Mouse (Mus musculus): Measurements from ENCODE around the gene Cpa2. TPM values are rescaled to one million over a fixed set of nuclear protein-coding genes. Genes with fewer than 3 reads are reported as not detected.

Gene Cpa2
- polyA plus RNA-seq (2014; fragmentation: Illumina TruSeq; extraction: RNeasy Lipid Tissue Mini Kit (QIAGEN cat#74804); ENCODE audit: low read depth, low replicate concordance) = 2.3 TPM

DNA sequence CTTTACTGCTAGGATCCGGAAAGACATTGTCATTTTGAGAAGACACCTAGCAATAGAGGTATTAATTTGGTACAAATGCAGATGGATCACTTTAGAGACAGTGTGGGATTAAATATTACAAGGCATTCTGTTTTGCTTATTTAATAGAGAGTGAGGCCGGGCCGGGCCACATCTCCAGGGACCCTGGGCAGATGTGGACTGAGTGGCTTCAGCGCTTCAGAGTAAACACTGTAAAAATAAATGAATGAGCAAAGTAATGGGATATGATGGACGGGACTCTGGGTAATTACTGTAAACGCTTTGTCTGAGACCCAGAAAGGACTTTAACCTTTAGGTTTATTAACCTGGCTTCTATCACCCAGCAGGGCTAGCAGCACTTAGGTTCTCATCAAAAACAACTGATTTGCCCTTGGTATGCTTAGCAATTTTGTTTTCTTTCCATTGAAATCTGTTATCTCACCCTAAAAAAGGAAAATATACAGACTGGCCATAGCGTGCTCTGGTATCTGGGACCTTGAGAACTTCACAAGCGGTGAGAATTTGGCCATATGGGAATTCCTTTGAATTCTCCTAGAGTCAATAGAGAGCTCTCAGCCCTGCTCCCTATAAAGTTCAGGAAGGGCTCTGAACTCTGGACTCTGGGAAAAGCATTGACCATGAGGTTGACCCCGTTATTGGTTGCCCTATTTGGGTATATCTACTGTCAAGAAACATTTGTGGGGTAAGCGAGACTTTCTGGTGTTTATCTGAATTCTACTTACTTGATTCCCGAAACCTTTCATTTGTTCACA is at the start of gene Cpa2:
Cpa2 (plus strand) TSS at position 574 of the 791 bp plus-strand sequence.

DNA sequence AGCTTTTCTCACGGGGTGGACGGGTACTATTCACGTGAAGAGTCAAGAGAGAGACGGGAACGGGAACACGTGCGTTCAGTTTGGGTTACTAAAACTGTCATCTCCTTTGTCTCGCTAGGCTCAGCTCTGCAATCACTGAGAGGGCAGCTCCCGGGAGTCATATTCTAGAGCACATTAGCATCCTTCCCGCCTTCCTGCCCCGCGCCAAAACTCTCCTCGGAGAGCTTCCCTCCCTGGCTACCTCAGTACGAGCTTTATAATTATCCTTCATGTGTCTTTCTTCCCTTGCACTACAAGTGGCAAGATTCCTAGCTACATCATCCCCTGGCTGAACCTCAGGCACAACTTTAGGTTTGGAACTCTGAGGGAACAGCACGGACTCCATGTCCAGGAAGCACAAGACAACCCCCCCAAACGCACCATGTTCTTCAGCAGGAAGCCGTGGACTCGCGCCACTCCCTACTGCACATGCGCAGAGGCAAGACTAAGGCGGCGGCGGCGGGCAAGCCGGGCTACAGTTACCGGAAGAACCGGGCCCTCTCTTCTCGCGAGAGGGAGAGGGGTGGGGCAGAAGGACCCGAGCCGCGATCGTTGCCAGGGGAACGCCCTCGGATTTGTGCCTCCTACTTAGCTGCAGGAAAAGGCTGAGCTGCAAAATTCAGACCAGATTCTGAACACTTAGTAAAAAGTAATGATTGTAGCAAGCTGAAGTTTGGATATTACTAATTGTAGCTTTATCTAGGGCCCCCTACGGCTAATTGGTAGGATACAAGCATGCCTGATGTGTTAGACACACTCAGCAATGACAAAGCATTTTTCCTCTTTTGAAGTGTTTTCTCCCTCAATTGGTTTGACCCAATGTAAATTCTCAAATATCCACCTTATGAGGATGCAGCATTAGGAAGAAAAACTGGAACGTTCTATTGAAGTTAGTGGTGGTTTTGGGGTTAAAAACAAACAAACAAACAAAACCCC is 31.8 kb upstream of the Cpa2 start, which contains the start of the genes Tmem209 and Ssmem1:
Tmem209 (minus strand) TSS at position 519 of the 975 bp plus-strand sequence.
Ssmem1 (plus strand) TSS at position 585 of the 975 bp plus-strand sequence.

DNA sequence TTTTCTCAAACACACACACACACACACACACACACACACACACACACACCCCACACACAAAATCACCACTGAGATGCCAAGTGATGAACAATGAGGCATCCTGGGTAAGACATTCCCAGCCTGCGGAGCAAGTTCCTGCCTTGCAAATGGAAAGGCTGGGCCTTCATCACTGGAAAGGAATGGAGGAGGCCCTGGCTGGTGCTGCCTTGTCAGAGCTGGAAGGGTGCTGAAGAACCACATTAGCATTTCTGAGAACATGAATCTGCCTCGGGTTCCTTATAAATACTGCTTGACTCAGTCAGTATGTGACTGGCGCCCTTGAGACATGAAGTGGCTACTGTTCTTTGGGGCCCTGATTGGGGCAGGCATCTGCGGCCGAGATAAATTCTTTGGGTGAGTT is 26.7 kb downstream of the Cpa2 start, which contains the start of gene Cpa4:
Cpa4 (plus strand) TSS at position 301 of the 400 bp plus-strand sequence.

DNA sequence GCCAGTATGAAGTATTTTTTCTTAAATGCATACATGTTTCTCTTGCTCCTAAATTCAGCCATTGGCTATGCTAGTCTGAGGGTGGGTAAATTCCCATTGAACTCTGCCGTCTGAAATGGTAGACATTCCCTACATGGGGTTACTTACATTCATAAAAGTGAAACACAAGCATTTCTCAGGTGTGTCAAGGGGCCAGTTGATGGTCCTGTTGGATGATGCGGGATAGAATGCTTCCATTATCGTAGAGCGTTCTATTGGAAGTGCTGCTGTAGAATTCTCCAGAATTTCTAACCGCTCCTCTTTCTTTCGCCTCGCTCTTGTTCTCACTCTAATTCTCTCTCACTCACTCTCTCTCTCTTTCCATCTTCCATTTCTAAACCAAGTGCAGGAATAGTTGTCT is 69.3 kb downstream of the Cpa2 start, which contains the start of gene Cpa5:
Cpa5 (plus strand) TSS at position 301 of the 400 bp plus-strand sequence.

Other genes starting within 250 kb of the Cpa2 start
- 64.0 TPM for gene Ube2h, start 237.0 kb upstream of the Cpa2 start, polyA plus RNA-seq (2014; fragmentation: Illumina TruSeq; extraction: RNeasy Lipid Tissue Mini Kit (QIAGEN cat#74804); ENCODE audit: low read depth, low replicate concordance)
- 5.7 TPM for gene Zc3hc1, start 150.6 kb upstream of the Cpa2 start, polyA plus RNA-seq (2014; fragmentation: Illumina TruSeq; extraction: RNeasy Lipid Tissue Mini Kit (QIAGEN cat#74804); ENCODE audit: low read depth, low replicate concordance)
- 50.1 TPM for gene Klhdc10, start 139.7 kb upstream of the Cpa2 start, polyA plus RNA-seq (2014; fragmentation: Illumina TruSeq; extraction: RNeasy Lipid Tissue Mini Kit (QIAGEN cat#74804); ENCODE audit: low read depth, low replicate concordance)
- gene Tmem209, start 31.8 kb upstream of the Cpa2 start, polyA plus RNA-seq (2014; fragmentation: Illumina TruSeq; extraction: RNeasy Lipid Tissue Mini Kit (QIAGEN cat#74804); ENCODE audit: low read depth, low replicate concordance) = 85.2 TPM
- gene Ssmem1, start 31.7 kb upstream of the Cpa2 start, polyA plus RNA-seq (2014; fragmentation: Illumina TruSeq; extraction: RNeasy Lipid Tissue Mini Kit (QIAGEN cat#74804); ENCODE audit: low read depth, low replicate concordance) = 491 TPM
- gene Cpa4, start 26.8 kb downstream of the Cpa2 start, polyA plus RNA-seq (2014; fragmentation: Illumina TruSeq; extraction: RNeasy Lipid Tissue Mini Kit (QIAGEN cat#74804); ENCODE audit: low read depth, low replicate concordance) = not detected
- 63.4 TPM for gene Cpa5, start 69.4 kb downstream of the Cpa2 start, polyA plus RNA-seq (2014; fragmentation: Illumina TruSeq; extraction: RNeasy Lipid Tissue Mini Kit (QIAGEN cat#74804); ENCODE audit: low read depth, low replicate concordance)
- gene Cpa1, start 97.6 kb downstream of the Cpa2 start, polyA plus RNA-seq (2014; fragmentation: Illumina TruSeq; extraction: RNeasy Lipid Tissue Mini Kit (QIAGEN cat#74804); ENCODE audit: low read depth, low replicate concordance) = not detected
- gene Cep41, start 152.2 kb downstream of the Cpa2 start, polyA plus RNA-seq (2014; fragmentation: Illumina TruSeq; extraction: RNeasy Lipid Tissue Mini Kit (QIAGEN cat#74804); ENCODE audit: low read depth, low replicate concordance) = 124 TPM
- gene Mest, start 182.0 kb downstream of the Cpa2 start, polyA plus RNA-seq (2014; fragmentation: Illumina TruSeq; extraction: RNeasy Lipid Tissue Mini Kit (QIAGEN cat#74804); ENCODE audit: low read depth, low replicate concordance) = 2.5 TPM

Measured in testis, adult 10 weeks (tissue).